Mouse (Mus musculus) liver, embryonic 16.5 days (tissue): ENCODE results near the gene Fam19a1. TPM values are rescaled to one million over a fixed set of nuclear protein-coding genes. Genes with fewer than 3 reads are reported as not detected.

ENCODE experiments used
- ATAC-seq: fragments of 200-750 bp; cut with Nextera tagmentation; 2 replicates; pipeline ENCODE4 v1.8.0; 2017; ENCODE audit warnings: low read depth, mild to moderate bottlenecking, moderate number of reproducible peaks, moderate library complexity
- H3K27ac ChIP-seq: fragments of 300-500 bp; sonication (generic); 2 replicates; pipeline ENCODE4 v1.5.1; 2014; ENCODE audit warnings: mild to moderate bottlenecking, low read length
- H3K27me3 ChIP-seq: fragments of 300-500 bp; sonication (generic); 2 replicates; pipeline ENCODE4 v1.6.1; 2014; ENCODE audit warnings: low read depth, low read length, mixed read lengths; ENCODE audit not compliant: control insufficient read depth, insufficient read depth
- H3K36me3 ChIP-seq: fragments of 300-500 bp; sonication (generic); 2 replicates; pipeline ENCODE4 v1.6.1; 2014; ENCODE audit warnings: mild to moderate bottlenecking; ENCODE audit not compliant: control insufficient read depth, insufficient read depth
- H3K4me1 ChIP-seq: fragments of 300-500 bp; sonication (generic); 2 replicates; pipeline ENCODE4 v1.6.1; 2014; ENCODE audit warnings: low read depth, low read length, mixed read lengths; ENCODE audit not compliant: control insufficient read depth
- H3K4me2 ChIP-seq: fragments of 300-500 bp; sonication (generic); 2 replicates; pipeline ENCODE4 v1.6.1; 2014; ENCODE audit warnings: low read depth, low read length, mixed read lengths
- H3K4me3 ChIP-seq: fragments of 300-500 bp; sonication (generic); 2 replicates; pipeline ENCODE4 v1.5.1; 2014; ENCODE audit warnings: low read depth, mild to moderate bottlenecking, low read length
- H3K9ac ChIP-seq: fragments of 300-500 bp; sonication (generic); 2 replicates; pipeline ENCODE4 v1.6.1; 2014; ENCODE audit warnings: low read depth, low read length
- H3K9me3 ChIP-seq: fragments of 300-500 bp; sonication (generic); replicated peaks from 2 replicates; pipeline ENCODE4 v1.6.1; 2016; ENCODE audit warnings: low read length; ENCODE audit not compliant: control insufficient read depth
- WGBS: fragments of 180-500 bp; shearing (Covaris S2); extraction: QIAGEN DNeasy Blood & Tissue Kit; methylation state at CpG from one replicate; pipeline ENCODE4 v1.1.7; 2014; ENCODE audit not compliant: insufficient replicate concordance; 5-methylcytosine and 5-hydroxymethylcytosine counted together
- polyA plus RNA-seq: library from polyadenylated mRNA; unstranded; fragments of >200 nt; fragmentation: Nextera tagmentation; extraction: Ambion mirVana; gene quantifications from 2 replicates; pipeline ENCODE4 v1.2.1, GENCODE M21; 2015

Fam19a1 gene
- polyA plus RNA-seq, 1 experiment from 2014 or later = 0.20 TPM

DNA sequence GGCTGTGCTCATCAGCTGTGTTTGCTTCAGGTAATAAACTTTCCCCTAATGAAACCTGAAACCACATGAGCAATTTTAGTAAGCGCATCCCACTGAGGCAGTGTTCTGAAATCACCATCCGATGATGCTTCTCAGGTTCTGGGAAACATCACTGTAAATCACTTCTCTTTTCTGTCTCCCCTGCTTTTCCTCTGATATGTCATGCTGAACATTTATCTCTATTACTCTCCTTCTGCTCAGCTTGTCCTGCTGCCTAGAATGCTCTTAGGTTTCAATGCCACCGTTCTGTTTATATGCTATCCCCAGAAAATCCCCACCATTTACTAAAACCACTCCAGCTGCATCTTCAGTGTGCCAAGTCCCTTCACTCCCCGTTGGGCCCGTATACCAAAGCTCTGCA is 386.5 kb downstream of the Fam19a1 start:
- Histone ChIP-seq H3K27ac (no peak overlapping the region), H3K36me3 (no peaks in the 10 kb centered on the region), H3K27me3 (no peaks in the 10 kb centered on the region), H3K4me2 (no peak overlapping the region), H3K9ac (no peak overlapping the region), H3K4me1 (no peaks in the 10 kb centered on the region), H3K9me3 (no peaks in the 10 kb centered on the region), H3K4me3 (no peak overlapping the region)
- 57% methylated on average over 5 of the region's 5 CpGs for WGBS
- ATAC-seq = no peak

DNA sequence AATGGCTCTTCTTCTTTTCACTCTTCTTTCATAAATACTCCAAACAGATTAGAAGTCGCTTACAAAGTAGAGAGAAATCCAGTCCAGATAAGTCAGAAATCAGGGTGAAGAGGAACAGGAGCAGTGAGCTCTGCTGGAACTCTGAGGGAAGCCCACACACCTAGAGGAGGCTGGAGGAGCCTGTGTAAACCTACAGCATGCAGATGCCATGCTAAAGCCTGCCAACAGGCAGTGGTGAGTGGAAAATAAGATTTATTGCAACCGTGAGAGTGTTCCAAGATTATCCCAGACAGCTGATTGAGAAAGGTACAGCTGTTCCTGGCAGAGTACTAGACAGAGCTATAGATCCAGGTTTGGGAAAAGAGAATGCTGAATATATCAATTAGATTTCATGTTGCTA is 428.6 kb downstream of the Fam19a1 start:
- WGBS = 43% methylated on average over 2 of the region's 2 CpGs
- H3K9ac ChIP-seq = no peak overlapping the region
- no peak overlapping the region for H3K4me2 ChIP-seq
- no peaks in the 10 kb centered on the region for H3K27me3 ChIP-seq
- H3K9me3 ChIP-seq = no peaks in the 10 kb centered on the region
- no peaks in the 10 kb centered on the region for H3K36me3 ChIP-seq
- H3K27ac ChIP-seq = no peak overlapping the region
- ATAC-seq = no peak
- no peak overlapping the region for H3K4me3 ChIP-seq
- no peaks in the 10 kb centered on the region for H3K4me1 ChIP-seq

DNA sequence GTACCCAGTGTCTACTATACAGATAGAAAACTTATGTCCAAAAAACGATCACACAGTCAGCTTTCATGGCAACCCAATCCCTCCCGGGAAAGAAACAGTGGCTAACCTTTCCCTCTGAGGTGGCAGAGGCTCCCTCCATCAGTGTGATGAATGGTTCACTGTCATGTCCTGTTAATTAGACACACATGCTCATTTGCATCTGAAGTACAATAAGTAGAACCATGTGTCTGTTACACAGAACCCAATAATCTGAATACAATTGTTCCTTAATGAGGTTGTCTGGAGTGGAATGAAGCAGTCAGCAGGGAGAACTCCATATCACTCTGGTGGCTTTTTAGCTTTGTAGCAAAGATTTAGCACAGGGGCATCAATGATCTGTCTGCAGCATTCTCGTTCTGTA is 431.9 kb downstream of the Fam19a1 start:
- no peaks in the 10 kb centered on the region for H3K36me3 ChIP-seq
- H3K27me3 ChIP-seq = no peaks in the 10 kb centered on the region
- no peaks in the 10 kb centered on the region for H3K4me1 ChIP-seq
- H3K4me2 ChIP-seq = no peak overlapping the region
- 41% methylated on average over 3 of the region's 3 CpGs for WGBS
- no peaks in the 10 kb centered on the region for H3K9me3 ChIP-seq
- no peak overlapping the region for H3K9ac ChIP-seq
- ATAC-seq = no peak
- no peak overlapping the region for H3K27ac ChIP-seq
- no peak overlapping the region for H3K4me3 ChIP-seq

DNA sequence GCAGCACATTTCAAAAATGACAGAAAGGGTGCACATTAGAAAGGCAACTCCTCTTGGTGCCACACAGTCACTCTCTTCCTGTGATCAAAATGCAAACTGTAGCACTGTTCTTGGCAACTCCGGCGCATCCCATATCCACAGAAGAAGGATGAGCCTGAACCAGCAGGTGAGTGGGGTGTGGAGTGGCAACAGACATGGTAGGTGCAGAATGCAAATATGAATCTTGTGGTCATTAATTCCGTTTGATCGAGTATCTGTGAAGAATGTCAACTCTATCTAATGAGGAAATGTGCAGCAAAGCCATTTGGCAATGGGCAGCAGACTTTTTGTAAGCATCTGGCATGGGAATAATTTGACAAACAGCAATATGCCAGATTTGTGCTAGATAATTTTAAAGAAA is 437.5 kb downstream of the Fam19a1 start:
- no peaks in the 10 kb centered on the region for H3K9me3 ChIP-seq
- H3K4me3 ChIP-seq = no peak overlapping the region
- H3K9ac ChIP-seq = no peak overlapping the region
- ATAC-seq = no peak
- no peaks in the 10 kb centered on the region for H3K4me1 ChIP-seq
- no peak overlapping the region for H3K27ac ChIP-seq
- 76% methylated on average over 4 of the region's 4 CpGs for WGBS
- no peak overlapping the region for H3K4me2 ChIP-seq
- no peaks in the 10 kb centered on the region for H3K27me3 ChIP-seq
- no peaks in the 10 kb centered on the region for H3K36me3 ChIP-seq

DNA sequence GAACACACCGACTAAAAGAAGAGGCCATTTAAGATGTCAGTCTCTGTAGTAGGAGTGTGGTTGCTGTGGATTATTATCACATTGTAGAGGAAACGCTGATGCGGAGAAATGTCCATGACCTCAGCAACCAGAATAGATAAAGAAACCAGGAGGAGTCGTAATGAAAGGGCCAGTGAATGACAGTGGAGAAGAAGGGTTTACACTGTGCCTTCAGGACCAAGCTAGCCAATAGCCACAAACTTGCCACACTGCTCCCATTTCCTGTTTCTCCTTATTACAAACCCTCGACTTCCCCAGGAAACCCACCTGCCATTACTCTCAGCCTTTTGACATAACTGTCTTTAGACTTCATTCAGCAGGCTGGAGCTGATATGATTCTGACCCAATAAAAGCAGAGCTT is 465.7 kb downstream of the Fam19a1 start:
- H3K4me3 ChIP-seq = no peak overlapping the region
- no peak overlapping the region for H3K9ac ChIP-seq
- H3K36me3 ChIP-seq = no peaks in the 10 kb centered on the region
- H3K4me2 ChIP-seq = no peak overlapping the region
- H3K27ac ChIP-seq = no peak overlapping the region
- no peaks in the 10 kb centered on the region for H3K4me1 ChIP-seq
- 25% methylated on average over 5 of the region's 5 CpGs for WGBS
- H3K9me3 ChIP-seq = no peaks in the 10 kb centered on the region
- no peaks in the 10 kb centered on the region for H3K27me3 ChIP-seq
- ATAC-seq = no peak

GRCm38 (mm10) chr6:96580726-96581125 is 467.8 kb downstream of the Fam19a1 start:
- 58% methylated on average over 4 of the region's 4 CpGs for WGBS
- Histone ChIP-seq H3K4me2 (no peak overlapping the region), H3K4me1 (no peaks in the 10 kb centered on the region), H3K27ac (no peak overlapping the region), H3K9me3 (no peaks in the 10 kb centered on the region), H3K27me3 (no peaks in the 10 kb centered on the region), H3K9ac (no peak overlapping the region), H3K36me3 (no peaks in the 10 kb centered on the region), H3K4me3 (no peak overlapping the region)
- ATAC-seq = no peak

DNA sequence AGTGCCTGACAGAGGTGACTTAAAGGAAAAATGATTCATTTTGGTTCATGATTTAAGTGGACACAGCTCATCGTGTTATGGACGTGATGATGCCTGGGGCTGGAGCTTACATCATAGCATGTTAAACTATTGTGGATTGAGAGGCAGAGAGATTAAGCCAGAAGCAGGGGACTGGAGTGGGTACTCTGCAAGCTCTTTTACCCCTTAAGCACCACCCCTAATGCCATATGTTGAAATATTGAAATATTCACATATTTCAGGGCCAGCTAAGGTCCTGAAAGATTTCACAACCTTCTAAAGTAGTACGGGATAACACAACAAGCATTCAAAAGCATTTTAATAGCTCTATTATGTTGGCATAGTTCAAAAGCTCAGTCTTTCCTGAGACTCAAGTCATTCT is 468.2 kb downstream of the Fam19a1 start:
- 60% methylated on average over 3 of the region's 3 CpGs for WGBS
- no peaks in the 10 kb centered on the region for H3K4me1 ChIP-seq
- no peak overlapping the region for H3K4me3 ChIP-seq
- no peak for ATAC-seq
- H3K9me3 ChIP-seq = no peaks in the 10 kb centered on the region
- H3K4me2 ChIP-seq = no peak overlapping the region
- no peaks in the 10 kb centered on the region for H3K36me3 ChIP-seq
- no peak overlapping the region for H3K27ac ChIP-seq
- no peak overlapping the region for H3K9ac ChIP-seq
- no peaks in the 10 kb centered on the region for H3K27me3 ChIP-seq

DNA sequence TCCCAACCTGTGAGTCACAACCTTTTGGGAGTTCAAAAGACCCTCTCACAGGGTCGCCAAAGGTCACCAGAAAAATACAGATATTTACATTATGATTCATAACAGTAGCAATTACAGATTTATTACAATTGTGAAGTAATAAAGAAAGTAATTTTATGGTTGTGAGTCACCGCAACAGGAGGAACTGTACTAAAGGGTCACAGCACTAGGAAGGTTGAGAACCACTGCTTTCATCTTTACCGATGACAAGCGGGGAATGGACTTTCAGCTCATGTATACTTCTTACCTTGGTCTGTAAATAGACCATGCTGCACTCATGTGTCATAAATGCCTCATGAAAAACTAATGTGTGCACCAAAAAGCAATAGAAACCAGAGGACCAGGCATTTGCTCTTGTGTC is 474.5 kb downstream of the Fam19a1 start:
- Histone ChIP-seq H3K36me3 (no peaks in the 10 kb centered on the region), H3K4me2 (no peak overlapping the region), H3K4me1 (no peaks in the 10 kb centered on the region), H3K9ac (no peak overlapping the region), H3K27ac (no peak overlapping the region), H3K9me3 (no peaks in the 10 kb centered on the region), H3K27me3 (no peaks in the 10 kb centered on the region), H3K4me3 (no peak overlapping the region)
- ATAC-seq = no peak
- WGBS = 74% methylated on average over 4 of the region's 4 CpGs

GRCm38 (mm10) chr6:96593031-96593430 is 480.1 kb downstream of the Fam19a1 start:
- Histone ChIP-seq H3K27ac (no peak overlapping the region), H3K4me1 (no peaks in the 10 kb centered on the region), H3K27me3 (no peaks in the 10 kb centered on the region), H3K9ac (no peak overlapping the region), H3K36me3 (no peaks in the 10 kb centered on the region), H3K4me2 (no peak overlapping the region), H3K9me3 (no peaks in the 10 kb centered on the region), H3K4me3 (no peak overlapping the region)
- no peak for ATAC-seq
- 41% methylated on average over 1 of the region's 1 CpGs for WGBS

GRCm38 (mm10) chr6:96595201-96595600 is 482.2 kb downstream of the Fam19a1 start:
- ATAC-seq = no peak
- H3K4me2 ChIP-seq = no peak overlapping the region

More at GRCm38 (mm10) chr6:96595201-96595600, 482.2 kb downstream of the Fam19a1 start:
- H3K27me3 ChIP-seq = no peaks in the 10 kb centered on the region
- H3K9ac ChIP-seq = no peak overlapping the region
- 81% methylated on average over 10 of the region's 10 CpGs for WGBS
- H3K36me3 ChIP-seq = no peaks in the 10 kb centered on the region
- H3K4me1 ChIP-seq = no peaks in the 10 kb centered on the region
- no peaks in the 10 kb centered on the region for H3K9me3 ChIP-seq
- H3K27ac ChIP-seq = no peak overlapping the region
- H3K4me3 ChIP-seq = no peak overlapping the region
